Mouse (Mus musculus) urinary bladder, postnatal 10 days (tissue): ENCODE measurements around the gene Nos1.
"Not testable (repeated sequence)": the region's sequence is repeated elsewhere in the genome, so short reads cannot be mapped to it uniquely, and the experiment has no call there.

ENCODE experiments used
- DNase-seq: peaks from one replicate; pipeline ENCODE4 v3.0.0; 2022; ENCODE audit warnings: low spot score

Gene Nos1

GRCm38 (mm10) chr5:117839501-117839900, 58.7 kb downstream of the Nos1 start:
- no peak for DNase-seq

GRCm38 (mm10) chr5:117840203-117840602, 59.4 kb downstream of the Nos1 start:
- no peak for DNase-seq

- DNase-seq, result no peak
These were observed 60.2 kb downstream of the Nos1 start for GRCm38 (mm10) chr5:117840988-117841387.

- DNase-seq, result no peak
These were observed 61.0 kb downstream of the Nos1 start for GRCm38 (mm10) chr5:117841651-117842347.

GRCm38 (mm10) chr5:117842699-117843098, 61.9 kb downstream of the Nos1 start:
- no peak for DNase-seq

- DNase-seq, result no peak
These were observed 63.8 kb downstream of the Nos1 start for GRCm38 (mm10) chr5:117844611-117845010.

GRCm38 (mm10) chr5:117850474-117850873, 69.6 kb downstream of the Nos1 start:
- no peak for DNase-seq

- DNase-seq, result no peak
These were observed 72.9 kb downstream of the Nos1 start for GRCm38 (mm10) chr5:117853741-117854140.

GRCm38 (mm10) chr5:117864588-117865300, 83.9 kb downstream of the Nos1 start:
- no peak for DNase-seq

GRCm38 (mm10) chr5:117865876-117866275, 85.0 kb downstream of the Nos1 start:
- DNase-seq, result no peak

- DNase-seq, result no peak
These were observed 90.8 kb downstream of the Nos1 start for GRCm38 (mm10) chr5:117871614-117872013.

GRCm38 (mm10) chr5:117873807-117874206, 93.0 kb downstream of the Nos1 start:
- DNase-seq, result no peak

- no peak for DNase-seq
These were observed 93.4 kb downstream of the Nos1 start for GRCm38 (mm10) chr5:117874236-117874635.

- DNase-seq, result no peak
These were observed 98.3 kb downstream of the Nos1 start for GRCm38 (mm10) chr5:117879136-117879535.

GRCm38 (mm10) chr5:117880916-117881555, 100.2 kb downstream of the Nos1 start:
- no peak for DNase-seq

- not testable (repeated sequence) for DNase-seq
These were observed 101.6 kb downstream of the Nos1 start for GRCm38 (mm10) chr5:117882411-117882810.

- no peak for DNase-seq
These were observed 104.2 kb downstream of the Nos1 start for GRCm38 (mm10) chr5:117884991-117885390.

GRCm38 (mm10) chr5:117888126-117888525, 107.3 kb downstream of the Nos1 start:
- DNase-seq, result no peak

- no peak for DNase-seq
These were observed 108.1 kb downstream of the Nos1 start for GRCm38 (mm10) chr5:117888946-117889345.

GRCm38 (mm10) chr5:117889571-117889970, 108.7 kb downstream of the Nos1 start:
- no peak for DNase-seq

GRCm38 (mm10) chr5:117890871-117891270, 110.0 kb downstream of the Nos1 start:
- DNase-seq, result no peak

- DNase-seq, result no peak
These were observed 110.7 kb downstream of the Nos1 start for GRCm38 (mm10) chr5:117891545-117891944.

GRCm38 (mm10) chr5:117894050-117894449, 113.2 kb downstream of the Nos1 start:
- no peak for DNase-seq
